Mouse (Mus musculus): ENCODE data around the gene Igfn1.

DNA sequence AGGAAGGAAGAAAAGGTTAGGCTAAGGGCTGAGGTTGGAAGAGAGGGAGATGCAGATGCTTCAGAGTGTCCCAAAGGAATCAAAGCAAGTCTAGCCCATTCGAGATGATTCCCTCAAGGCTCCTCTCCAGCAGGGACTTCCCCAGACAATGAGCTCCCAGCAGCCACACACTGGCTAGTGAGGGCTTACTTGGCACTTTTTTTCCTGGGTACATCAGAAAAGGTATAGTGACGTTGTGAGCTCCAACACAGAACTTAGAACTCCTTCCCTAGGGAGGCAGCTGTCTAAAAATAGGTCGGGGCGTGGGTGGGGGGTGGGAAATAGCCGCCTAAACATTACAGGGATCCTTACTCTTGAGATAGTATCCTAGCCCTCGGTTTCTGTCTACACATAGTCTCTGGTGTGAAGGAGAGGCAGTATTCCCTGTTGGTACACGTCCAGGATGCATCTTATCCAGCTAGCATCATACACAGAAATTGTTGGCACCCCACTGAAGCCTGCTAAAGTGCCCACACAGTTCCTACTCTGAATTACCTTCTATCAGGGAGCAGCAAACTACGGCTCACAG is 6.3 kb downstream of the Igfn1 start:
- TF ChIP-seq CTCF (IDR thresholded peaks at IDR 0.05; ENCODE audit: borderline replicate concordance, control insufficient read depth, extremely low read depth, insufficient read depth, low read length, poor library complexity) (no peak), POLR2A (IDR thresholded peaks at IDR 0.05; ENCODE audit: control insufficient read depth, extremely low read depth, insufficient read depth, low read length, poor library complexity) (no peak)
